Mouse (Mus musculus) left cerebral cortex, adult 11 months (tissue): ENCODE measurements around the gene Cklf.
"Not testable (repeated sequence)": the region's sequence is repeated elsewhere in the genome, so short reads cannot be mapped to it uniquely, and the experiment has no call there.

Experiments used
- DNase-seq: peaks from one replicate; pipeline ENCODE4 v3.0.0; 2022; ENCODE audit warnings: low spot score

Cklf gene

DNA sequence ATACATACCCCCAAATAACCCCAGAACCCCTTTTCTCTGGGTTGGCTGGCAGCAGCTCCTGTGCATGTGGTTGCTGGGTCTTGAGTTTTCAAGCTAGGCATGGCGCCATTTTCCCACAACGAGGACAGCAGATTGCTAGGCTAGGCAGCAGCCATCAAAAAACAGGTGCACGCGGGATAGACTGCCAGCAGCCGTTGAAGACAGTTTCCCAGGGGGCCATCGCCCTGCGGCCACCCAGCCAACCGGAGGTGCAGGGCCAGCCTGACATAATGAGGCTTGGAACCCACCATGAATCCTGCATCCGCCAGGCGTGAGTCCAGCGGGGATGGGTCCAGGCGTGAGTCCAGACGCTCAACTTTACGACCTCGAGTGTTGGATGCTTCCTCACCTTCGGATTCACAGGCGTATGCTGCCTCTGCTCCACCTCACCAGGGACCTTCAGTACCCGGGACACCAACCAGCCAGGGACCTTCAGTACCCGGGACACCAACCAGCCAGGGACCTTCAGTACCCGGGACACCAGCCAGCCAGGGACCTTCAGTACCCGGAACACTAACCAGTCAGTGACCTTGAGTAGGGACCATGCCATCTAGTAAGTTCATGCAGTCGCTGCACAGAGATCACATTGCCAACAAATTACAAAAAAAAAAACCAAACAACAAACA lies 13.7 kb downstream of the Cklf start:
- DNase-seq = not testable (repeated sequence)

DNA sequence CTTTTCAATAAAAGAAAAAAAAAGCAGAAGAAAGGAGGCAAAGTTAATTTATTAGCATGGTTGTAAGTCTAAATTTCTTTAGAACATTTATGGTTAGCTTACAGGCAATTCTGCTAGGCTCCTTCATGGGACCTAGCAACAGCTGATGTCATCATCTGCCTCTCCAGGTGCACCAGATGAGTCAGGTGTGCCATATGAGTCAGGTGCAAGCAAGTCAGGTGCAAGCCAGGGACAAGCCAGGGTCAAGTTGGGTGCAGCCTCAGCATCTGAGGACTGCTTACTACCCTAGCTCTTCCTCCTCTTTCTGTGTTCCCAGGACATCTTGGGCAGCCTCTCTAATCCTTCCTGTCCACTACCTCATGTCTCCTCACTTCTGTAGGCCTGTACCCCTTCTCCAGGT lies 17.7 kb downstream of the Cklf start:
- DNase-seq = no peak

GRCm38 (mm10) chr8:104268937-104269440 lies 18.3 kb downstream of the Cklf start:
- no peak for DNase-seq

GRCm38 (mm10) chr8:104293081-104293480 lies 42.4 kb downstream of the Cklf start, which contains the start of gene Cmtm2a:
TSS of gene Cmtm2a (minus strand) at chr8:104293181.
- not testable (repeated sequence) for DNase-seq

DNA sequence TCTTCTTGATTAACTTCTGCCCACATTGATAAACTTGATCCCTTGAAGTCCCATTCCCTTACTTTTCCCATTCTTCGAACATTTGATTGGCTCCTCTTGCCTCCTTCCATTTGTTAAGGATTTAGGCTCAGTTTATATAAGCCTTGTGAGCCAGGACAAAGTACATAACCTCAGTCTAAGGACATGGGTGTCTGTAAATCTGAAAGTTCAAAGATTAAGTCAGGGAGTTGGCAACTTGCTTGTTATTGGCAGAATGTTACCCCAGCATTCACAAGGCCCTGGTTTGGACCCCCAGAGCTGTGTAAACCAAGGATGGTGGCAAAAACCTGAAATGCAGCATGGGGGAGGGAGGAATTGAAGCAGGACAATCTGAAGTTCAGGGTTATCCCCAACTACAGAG lies 43.7 kb downstream of the Cklf start:
- DNase-seq = no peak

- DNase-seq = not testable (repeated sequence)
These were observed 50.9 kb downstream of the Cklf start for GRCm38 (mm10) chr8:104301577-104301976.

- not testable (repeated sequence) for DNase-seq
These were observed 51.9 kb downstream of the Cklf start for GRCm38 (mm10) chr8:104302536-104302935.

- no peak for DNase-seq
These were observed 54.3 kb downstream of the Cklf start for GRCm38 (mm10) chr8:104304962-104305361.

- DNase-seq = not testable (repeated sequence)
These were observed 57.7 kb downstream of the Cklf start for GRCm38 (mm10) chr8:104308341-104308740.

DNA sequence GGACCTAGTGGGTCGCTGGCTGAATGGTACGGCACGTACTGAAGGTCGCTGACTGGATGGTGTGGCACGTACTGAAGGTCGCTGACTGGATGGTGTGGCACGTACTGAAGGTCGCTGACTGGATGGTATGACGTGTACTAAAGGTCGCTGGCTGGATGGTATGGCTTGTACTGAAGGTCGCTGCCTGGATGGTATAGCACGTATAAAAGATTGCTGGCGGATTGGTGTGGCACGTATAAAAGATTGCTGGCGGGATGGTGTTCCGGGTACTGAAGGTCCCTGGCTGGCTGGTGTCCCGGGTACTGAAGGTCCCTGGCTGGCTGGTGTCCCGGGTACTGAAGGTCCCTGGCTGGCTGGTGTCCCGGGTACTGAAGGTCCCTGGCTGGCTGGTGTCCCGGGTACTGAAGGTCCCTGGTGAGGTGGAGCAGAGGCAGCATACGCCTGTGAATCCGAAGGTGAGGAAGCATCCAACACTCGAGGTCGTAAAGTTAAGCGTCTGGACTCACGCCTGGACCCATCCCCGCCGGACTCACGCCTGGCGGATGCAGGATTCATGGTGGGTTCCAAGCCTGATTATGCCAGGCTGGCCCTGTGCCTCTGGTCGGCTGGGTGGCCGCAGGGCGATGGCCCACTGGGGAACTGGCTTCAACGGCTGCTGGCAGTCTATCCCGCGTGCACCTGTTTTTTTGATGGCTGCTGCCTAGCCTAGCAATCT lies 58.9 kb downstream of the Cklf start, which contains the start of the genes Gm45711 and Cmtm1:
Gene Gm45711, minus strand, starts transcription at position 641 of the 715 bp plus-strand sequence.
Gene Cmtm1, minus strand, starts transcription at position 705 of the 715 bp plus-strand sequence.
- not testable (repeated sequence) for DNase-seq

- not testable (repeated sequence) for DNase-seq
These were observed 61.4 kb downstream of the Cklf start for GRCm38 (mm10) chr8:104312023-104312422.

DNA sequence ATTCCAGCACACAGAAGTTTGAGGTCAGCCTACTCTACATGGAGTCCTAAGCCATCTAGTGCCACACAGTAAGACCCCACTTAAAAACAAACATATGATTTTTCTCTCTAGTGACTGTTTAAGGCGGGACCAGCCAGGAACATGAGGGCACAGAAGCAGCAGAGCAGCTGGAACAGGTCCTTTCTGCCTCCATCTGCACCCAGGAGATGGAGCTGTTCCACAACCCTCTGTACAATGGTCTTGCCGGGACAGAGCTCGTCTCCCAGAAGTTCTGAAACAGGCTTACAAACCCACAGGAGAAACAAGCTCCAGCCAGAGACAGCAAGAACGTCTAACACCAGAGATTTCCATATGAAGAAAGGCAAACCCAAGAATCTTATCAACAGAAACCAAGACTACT lies 62.6 kb downstream of the Cklf start:
- DNase-seq = no peak
